Mouse (Mus musculus) hindbrain, embryonic 12.5 days (tissue): ENCODE results near the gene Ptchd4. TPM values are rescaled to one million over a fixed set of nuclear protein-coding genes. Genes with fewer than 3 reads are reported as not detected.

Experiments
- ATAC-seq: fragments of 200-750 bp; cut with Nextera tagmentation; 2 replicates; pipeline ENCODE4 v1.8.0; 2017; ENCODE audit warnings: moderate TSS enrichment; ENCODE audit not compliant: low FRiP score
- H3K27ac ChIP-seq: fragments of 300-500 bp; sonication (generic); 2 replicates; pipeline ENCODE4 v1.5.1; 2016; ENCODE audit warnings: mild to moderate bottlenecking
- H3K27me3 ChIP-seq: fragments of 300-500 bp; sonication (generic); 2 replicates; pipeline ENCODE4 v1.6.1; 2016; ENCODE audit warnings: mild to moderate bottlenecking
- H3K36me3 ChIP-seq: fragments of 300-500 bp; sonication (generic); 2 replicates; pipeline ENCODE4 v1.6.1; 2016; ENCODE audit warnings: mild to moderate bottlenecking
- H3K4me1 ChIP-seq: fragments of 300-500 bp; sonication (generic); 2 replicates; pipeline ENCODE4 v1.6.1; 2016
- H3K4me2 ChIP-seq: fragments of 300-500 bp; sonication (generic); replicated peaks from 2 replicates; pipeline ENCODE4 v1.6.1; 2016; ENCODE audit warnings: mild to moderate bottlenecking
- H3K4me3 ChIP-seq: fragments of 300-500 bp; sonication (generic); 2 replicates; pipeline ENCODE4 v1.5.1; 2016; ENCODE audit warnings: mild to moderate bottlenecking
- H3K9ac ChIP-seq: fragments of 300-500 bp; sonication (generic); 2 replicates; pipeline ENCODE4 v1.6.1; 2016; ENCODE audit warnings: mild to moderate bottlenecking, moderate library complexity
- H3K9me3 ChIP-seq: fragments of 300-500 bp; sonication (generic); replicated peaks from 2 replicates; pipeline ENCODE4 v1.6.1; 2016; ENCODE audit warnings: mild to moderate bottlenecking
- WGBS: fragments of 180-500 bp; shearing (Covaris S2); methylation state at CpG from one replicate; pipeline ENCODE4 v1.1.7; 2016; 5-methylcytosine and 5-hydroxymethylcytosine counted together
- polyA plus RNA-seq: library from polyadenylated mRNA; unstranded; fragments of >200 nt; fragmentation: Nextera tagmentation; extraction: Ambion mirVana; gene quantifications from 2 replicates; pipeline ENCODE4 v1.2.1, GENCODE M21; 2016

Ptchd4 gene
- polyA plus RNA-seq, 1 experiment from 2014 or later, result 6.4 TPM

DNA sequence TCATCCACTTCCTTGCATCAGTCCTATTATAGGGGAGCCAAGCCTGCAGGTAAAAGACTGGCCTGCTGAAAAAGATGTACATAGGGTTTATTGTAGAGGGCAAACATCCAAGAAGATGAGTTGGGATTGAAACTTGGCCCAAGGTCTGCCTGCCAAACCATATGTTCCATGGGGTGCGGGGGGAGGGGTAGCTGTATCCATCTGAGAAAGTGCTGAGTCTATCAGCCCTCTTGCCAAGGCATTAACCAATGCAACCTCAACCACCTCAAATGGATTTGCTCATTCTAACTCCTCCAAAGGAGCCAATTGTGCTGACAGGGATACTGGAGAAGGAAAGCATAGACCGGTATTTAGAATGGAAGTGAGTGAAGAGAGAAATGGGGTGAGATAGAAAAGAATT is 136.5 kb downstream of the Ptchd4 start:
- WGBS, result 95% methylated on average over 2 of the region's 2 CpGs
- H3K9ac ChIP-seq, result no peak overlapping the region
- no peak overlapping the region for H3K27ac ChIP-seq
- no peak overlapping the region for H3K4me2 ChIP-seq
- H3K27me3 ChIP-seq, result no peaks in the 10 kb centered on the region
- no peak for ATAC-seq
- H3K36me3 ChIP-seq, result no peaks in the 10 kb centered on the region
- no peaks in the 10 kb centered on the region for H3K4me1 ChIP-seq
- no peaks in the 10 kb centered on the region for H3K9me3 ChIP-seq
- no peak overlapping the region for H3K4me3 ChIP-seq

DNA sequence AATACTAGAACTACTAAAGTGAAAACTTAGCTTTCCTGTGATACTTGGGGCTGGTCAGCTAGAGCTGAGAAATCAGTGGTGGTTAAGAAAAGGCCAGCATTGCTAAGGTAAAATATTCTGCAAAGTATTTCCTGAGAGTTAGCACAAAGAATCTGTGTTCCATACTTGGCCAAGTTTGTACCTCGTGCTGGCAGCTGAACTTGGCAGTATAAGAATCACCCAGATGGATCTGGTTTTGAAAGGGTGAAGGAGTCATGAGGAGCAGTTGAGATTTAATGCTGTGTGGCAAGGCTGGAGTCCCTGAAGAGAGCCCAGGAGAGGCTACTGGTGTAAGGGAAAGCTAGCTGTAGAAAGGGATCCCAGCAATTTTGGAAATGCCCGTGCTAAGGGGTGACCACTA is 140.7 kb downstream of the Ptchd4 start:
- no peak for ATAC-seq
- 69% methylated on average over 2 of the region's 2 CpGs for WGBS
- no peak overlapping the region for H3K4me2 ChIP-seq

DNA sequence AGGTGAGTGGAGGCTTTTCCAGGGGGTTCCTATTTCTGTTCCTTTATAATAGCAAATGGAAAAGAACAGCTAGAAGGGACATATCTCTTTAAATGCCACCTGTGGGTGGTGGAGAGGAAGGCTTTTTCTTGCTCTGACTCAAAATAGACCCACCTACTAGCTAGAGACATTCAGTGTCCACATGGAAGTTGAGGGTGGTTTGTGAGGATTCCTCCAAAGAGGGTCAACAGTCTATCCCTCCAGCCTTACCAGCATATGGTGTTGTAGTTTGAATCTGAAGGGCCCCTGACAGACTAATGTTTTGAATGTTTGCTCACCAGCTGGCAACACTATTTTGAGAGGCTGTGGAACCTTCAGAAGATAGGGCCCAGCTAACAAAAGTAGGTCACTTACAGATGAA is 147.0 kb downstream of the Ptchd4 start:
- no peak overlapping the region for H3K4me2 ChIP-seq
- ATAC-seq, result no peak
- no peaks in the 10 kb centered on the region for H3K4me1 ChIP-seq
- H3K27ac ChIP-seq, result no peak overlapping the region
- H3K9ac ChIP-seq, result no peak overlapping the region
- H3K27me3 ChIP-seq, result no peaks in the 10 kb centered on the region
- H3K4me3 ChIP-seq, result no peak overlapping the region
- H3K36me3 ChIP-seq, result no peaks in the 10 kb centered on the region
- no peaks in the 10 kb centered on the region for H3K9me3 ChIP-seq

More for the DNA sequence above, 140.7 kb downstream of the Ptchd4 start:
- Histone ChIP-seq H3K27ac (no peak overlapping the region), H3K4me3 (no peak overlapping the region), H3K9me3 (no peaks in the 10 kb centered on the region), H3K27me3 (no peaks in the 10 kb centered on the region), H3K9ac (no peak overlapping the region), H3K36me3 (no peaks in the 10 kb centered on the region), H3K4me1 (no peaks in the 10 kb centered on the region)

DNA sequence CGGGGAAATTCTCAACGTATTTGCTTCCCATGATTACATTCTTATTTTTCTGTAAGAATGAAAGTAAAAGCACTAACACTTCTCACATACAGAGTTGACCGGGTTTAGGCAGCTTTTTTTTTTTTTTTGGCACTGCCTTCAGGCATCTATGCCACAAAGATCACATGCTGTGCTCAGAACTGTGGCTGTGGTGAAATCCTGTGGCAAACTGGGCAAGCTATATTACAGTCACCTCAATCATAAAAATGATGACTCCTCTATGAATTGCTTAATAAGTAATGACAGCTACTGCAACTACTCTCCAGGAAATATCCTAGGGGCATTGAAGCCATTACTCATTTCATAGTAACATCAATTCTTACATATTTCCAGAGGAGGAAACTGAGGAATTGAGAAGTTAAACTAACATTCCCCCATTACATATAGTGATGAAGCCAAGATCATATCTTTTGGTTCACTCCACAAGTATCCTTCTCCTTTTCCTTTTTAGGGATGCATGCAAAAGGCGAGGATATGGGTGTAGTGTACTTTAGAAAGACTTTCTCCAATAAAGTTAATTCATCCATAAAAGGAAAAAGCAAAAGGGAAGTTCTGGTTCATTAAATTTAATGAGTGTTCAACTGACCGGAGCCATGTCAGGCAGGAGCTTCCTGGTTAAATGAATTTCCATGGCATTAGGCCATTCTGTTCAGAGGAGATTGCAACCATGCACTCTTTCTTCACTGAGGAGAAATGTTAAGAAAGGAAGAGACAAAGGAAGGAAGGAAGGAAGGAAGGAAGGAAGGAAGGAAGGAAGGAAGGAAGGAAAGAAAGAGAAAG is 164.6 kb downstream of the Ptchd4 start:
- Histone ChIP-seq H3K9ac (no peak overlapping the region), H3K4me2 (no peak overlapping the region), H3K27me3 (no peaks in the 10 kb centered on the region), H3K36me3 (no peaks in the 10 kb centered on the region), H3K27ac (no peak overlapping the region), H3K9me3 (no peaks in the 10 kb centered on the region), H3K4me1 (no peaks in the 10 kb centered on the region), H3K4me3 (no peak overlapping the region)
- 79% methylated on average over 5 of the region's 5 CpGs for WGBS
- no peak for ATAC-seq

DNA sequence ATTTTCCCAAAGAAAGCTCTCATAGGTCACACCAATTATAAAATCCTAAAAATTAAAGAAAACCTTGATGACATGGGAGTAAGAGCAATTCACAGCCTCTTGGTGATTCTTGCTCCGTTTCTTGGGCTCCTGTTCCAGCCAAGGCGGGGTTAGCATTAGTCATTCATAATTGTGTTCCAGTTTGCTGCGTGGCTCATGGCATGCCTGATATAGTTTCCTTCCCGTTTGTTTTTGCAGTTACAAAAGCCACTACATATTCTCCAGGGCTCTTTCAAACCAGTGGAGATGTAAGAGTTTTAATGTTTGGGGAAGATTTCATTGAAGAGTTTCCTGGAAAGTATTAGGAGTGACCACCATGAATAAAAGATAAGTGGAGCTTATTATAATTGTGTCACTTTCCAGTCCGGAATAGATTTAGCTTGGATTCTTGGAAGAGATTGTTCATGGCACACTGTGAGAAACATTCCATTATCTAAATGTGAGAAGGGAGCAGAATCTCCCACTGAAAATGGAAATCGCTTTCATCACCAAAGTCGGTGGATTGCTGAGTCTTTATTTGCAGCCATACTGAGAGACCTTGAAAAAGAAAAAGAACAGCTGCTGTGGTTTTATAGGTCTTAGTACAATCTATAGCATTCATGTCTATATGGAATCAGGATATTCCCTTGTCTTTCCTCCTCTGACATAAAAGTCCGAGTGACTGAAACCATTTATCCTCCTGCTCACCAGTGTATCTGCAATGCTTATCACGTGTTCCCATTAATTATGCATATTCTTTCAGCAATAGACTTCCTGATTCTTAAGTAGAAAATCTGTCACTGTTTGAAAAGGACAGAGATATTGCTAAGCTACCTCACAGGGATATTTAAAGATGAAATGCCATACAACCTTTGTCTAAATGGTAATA is 193.9 kb downstream of the Ptchd4 start:
- Histone ChIP-seq H3K36me3 (no peaks in the 10 kb centered on the region), H3K9ac (no peak overlapping the region), H3K4me2 (no peak overlapping the region), H3K27me3 (no peaks in the 10 kb centered on the region), H3K9me3 (no peaks in the 10 kb centered on the region), H3K27ac (no peak overlapping the region), H3K4me3 (no peak overlapping the region), H3K4me1 (no peaks in the 10 kb centered on the region)
- 74% methylated on average over 9 of the region's 9 CpGs for WGBS
- no peak for ATAC-seq

DNA sequence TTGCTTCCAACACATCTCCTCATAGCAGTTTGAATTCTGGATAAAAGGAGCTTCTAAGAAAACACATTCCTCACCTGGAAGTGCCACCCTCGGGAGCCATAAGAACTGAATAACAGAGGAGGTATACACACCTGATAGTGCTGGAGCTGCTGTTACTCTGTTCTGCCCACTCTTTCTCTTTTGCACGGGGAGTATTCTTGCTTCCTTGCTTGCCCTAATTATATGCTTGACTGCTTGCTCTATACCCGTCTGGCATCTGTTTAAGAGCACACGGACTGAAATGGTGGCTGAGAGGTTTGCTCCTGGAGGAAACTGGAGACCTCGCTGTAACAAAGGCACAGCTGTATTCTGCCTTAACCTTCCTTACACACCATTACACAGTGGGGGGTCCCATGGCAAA is 214.4 kb downstream of the Ptchd4 start:
- no peaks in the 10 kb centered on the region for H3K4me1 ChIP-seq
- ATAC-seq, result no peak
- H3K4me2 ChIP-seq, result no peak overlapping the region
- 41% methylated on average over 5 of the region's 5 CpGs for WGBS
- H3K9me3 ChIP-seq, result no peaks in the 10 kb centered on the region
- no peak overlapping the region for H3K9ac ChIP-seq
- no peaks in the 10 kb centered on the region for H3K27me3 ChIP-seq
- H3K36me3 ChIP-seq, result no peaks in the 10 kb centered on the region
- H3K27ac ChIP-seq, result no peak overlapping the region
- no peak overlapping the region for H3K4me3 ChIP-seq

DNA sequence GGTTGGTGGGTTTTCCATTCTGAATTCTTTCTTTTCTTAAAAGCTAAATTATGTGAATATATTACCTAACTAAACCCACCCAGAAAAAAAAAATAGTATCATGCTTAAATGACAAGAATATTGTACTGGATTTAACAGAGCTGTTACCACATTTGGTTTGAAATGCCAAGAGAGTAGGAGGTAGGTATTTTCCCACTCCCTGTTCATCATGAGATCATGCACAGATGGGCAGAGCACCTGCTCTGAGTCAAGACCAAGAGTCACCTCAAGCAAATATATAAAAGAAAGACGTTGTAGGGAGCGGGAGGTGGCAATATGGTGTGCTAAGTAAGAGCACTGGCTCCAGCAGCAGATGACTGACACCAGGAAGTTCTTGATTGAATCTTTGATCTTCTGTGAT is 233.8 kb downstream of the Ptchd4 start:
- no peaks in the 10 kb centered on the region for H3K36me3 ChIP-seq
- no peaks in the 10 kb centered on the region for H3K9me3 ChIP-seq
- ATAC-seq, result no peak
- H3K9ac ChIP-seq, result no peak overlapping the region
- no peak overlapping the region for H3K27ac ChIP-seq
- no peak overlapping the region for H3K4me3 ChIP-seq
- no peaks in the 10 kb centered on the region for H3K4me1 ChIP-seq
- H3K4me2 ChIP-seq, result no peak overlapping the region
- WGBS, result 90% methylated on average over 2 of the region's 2 CpGs
- no peaks in the 10 kb centered on the region for H3K27me3 ChIP-seq
